Mouse (Mus musculus): ENCODE data around the gene Sema7a.

Sema7a gene

GRCm38 (mm10) chr9:58011027-58011426 is 71.1 kb downstream of the Sema7a start:
- no peak for DNase-seq (ENCODE audit: low read depth, low spot score)

GRCm38 (mm10) chr9:58011552-58011951 is 71.6 kb downstream of the Sema7a start:
- no peak for DNase-seq (ENCODE audit: low read depth, low spot score)
